Mouse (Mus musculus) CH12.LX (cell line): ENCODE data around the gene Btbd2. TPM values are rescaled to one million over a fixed set of nuclear protein-coding genes. Genes with fewer than 3 reads are reported as not detected.

Experiments
- DNase-seq: peaks from one replicate; pipeline ENCODE4 v3.0.0-alpha.2; 2013; ENCODE audit errors: extremely low read depth
- H3K27ac ChIP-seq: 2 replicates; pipeline ENCODE4 v1.5.1; 2012; ENCODE audit warnings: low read depth, mild to moderate bottlenecking, control low read depth, moderate library complexity; ENCODE audit not compliant: insufficient read depth
- H3K27me3 ChIP-seq: replicated peaks from 2 replicates; pipeline ENCODE3; 2012; ENCODE audit warnings: inconsistent platforms
- H3K36me3 ChIP-seq, 2 experiments: replicated peaks in 1 of 2; 2 replicates each; pipeline versions ENCODE3 to v1.6.1; 2012; ENCODE audit warnings: inconsistent platforms in 1 of 2, low read length in 1 of 2, mild to moderate bottlenecking in 1 of 2, mixed read lengths in 1 of 2, moderate library complexity in 1 of 2; ENCODE audit not compliant: control insufficient read depth in 1 of 2, insufficient read depth in 1 of 2
- H3K4me1 ChIP-seq, 2 experiments: 2 replicates each; pipeline ENCODE4 v1.6.1; 2012; ENCODE audit warnings: inconsistent platforms in 1 of 2, moderate library complexity in 1 of 2; ENCODE audit not compliant: insufficient read depth in 2 of 2, control insufficient read depth in 1 of 2
- H3K4me2 ChIP-seq: 2 replicates; pipeline ENCODE4 v1.6.1; 2012; ENCODE audit warnings: low read depth, mild to moderate bottlenecking, control low read depth; ENCODE audit not compliant: poor library complexity, insufficient read depth, severe bottlenecking
- H3K4me3 ChIP-seq, 3 experiments: fragments of 150-350 bp in 1 of 3; sonication (generic) in 1 of 3; replicated peaks in 1 of 3; 2 replicates each; pipeline versions ENCODE3 to v1.5.1; 2011 to 2012; ENCODE audit warnings: low read depth in 2 of 3, low read length in 2 of 3, mild to moderate bottlenecking in 2 of 3, moderate library complexity in 2 of 3, control low read depth in 1 of 3, improper control_type of control experiment in 1 of 3, inconsistent platforms in 1 of 3, mixed read lengths in 1 of 3; ENCODE audit not compliant: poor library complexity in 1 of 3
- H3K79me2 ChIP-seq: replicated peaks from 2 replicates; pipeline ENCODE4 v1.6.1; 2012; ENCODE audit warnings: mild to moderate bottlenecking, moderate library complexity; ENCODE audit not compliant: control insufficient read depth, poor library complexity, insufficient read depth, severe bottlenecking; ENCODE audit errors: extremely low read depth
- H3K9ac ChIP-seq: 2 replicates; pipeline ENCODE4 v1.6.1; 2012; ENCODE audit warnings: low read depth, mild to moderate bottlenecking, control low read depth, moderate library complexity; ENCODE audit not compliant: insufficient read depth
- H3K9me3 ChIP-seq: replicated peaks from 2 replicates; pipeline ENCODE3; 2012; ENCODE audit warnings: low read length, inconsistent platforms, mixed read lengths
- BHLHE40 ChIP-seq: IDR thresholded peaks from 2 replicates; pipeline ENCODE4 v1.6.1; 2011; ENCODE audit warnings: mild to moderate bottlenecking, low read depth, low read length, improper control_type of control experiment
- CHD1 ChIP-seq: IDR thresholded peaks from 2 replicates; pipeline ENCODE4 v1.6.1; 2012; ENCODE audit warnings: low read depth, low read length, improper control_type of control experiment, inconsistent platforms
- CHD2 ChIP-seq: IDR thresholded peaks from 2 replicates; pipeline ENCODE4 v1.6.1; 2011; ENCODE audit warnings: low read length, improper control_type of control experiment
- CTCF ChIP-seq, 2 experiments: IDR thresholded peaks in 1 of 2; conservative IDR thresholded peaks in 1 of 2; 2 replicates each; pipeline ENCODE4 v1.5.1; 2011 to 2012; ENCODE audit warnings: low read depth in 2 of 2, low read length in 2 of 2, improper control_type of control experiment in 1 of 2, inconsistent platforms in 1 of 2, mild to moderate bottlenecking in 1 of 2, moderate library complexity in 1 of 2
- E2F4 ChIP-seq: IDR thresholded peaks from 2 replicates; pipeline ENCODE4 v1.6.1; 2011; ENCODE audit warnings: low read depth, low read length, improper control_type of control experiment; ENCODE audit not compliant: insufficient replicate concordance
- ELF1 ChIP-seq: IDR thresholded peaks from 2 replicates; pipeline ENCODE4 v1.6.1; 2014; ENCODE audit warnings: low read depth, mild to moderate bottlenecking, inconsistent platforms, low read length, improper control_type of control experiment
- EP300 ChIP-seq: IDR thresholded peaks from 2 replicates; pipeline ENCODE4 v1.6.1; 2011; ENCODE audit warnings: low read length, improper control_type of control experiment
- GABPA ChIP-seq: IDR thresholded peaks from 2 replicates; pipeline ENCODE4 v1.6.1; 2012; ENCODE audit warnings: low read depth, low read length, improper control_type of control experiment, inconsistent platforms; ENCODE audit not compliant: insufficient replicate concordance
- IRF4 ChIP-seq: IDR thresholded peaks from 2 replicates; pipeline ENCODE4 v1.6.1; 2014; ENCODE audit warnings: low read depth, mild to moderate bottlenecking, inconsistent platforms, low read length, improper control_type of control experiment
- JUN ChIP-seq: IDR thresholded peaks from 2 replicates; pipeline ENCODE4 v1.6.1; 2011; ENCODE audit warnings: low read depth, mild to moderate bottlenecking, low read length, improper control_type of control experiment, moderate library complexity; ENCODE audit not compliant: insufficient read depth
- KAT2A ChIP-seq: IDR thresholded peaks from 2 replicates; pipeline ENCODE4 v1.6.1; 2012; ENCODE audit warnings: low read length, improper control_type of control experiment, inconsistent platforms; ENCODE audit not compliant: insufficient replicate concordance
- MAFK ChIP-seq: IDR thresholded peaks from 2 replicates; pipeline ENCODE4 v1.6.1; 2011; ENCODE audit warnings: low read length, improper control_type of control experiment; ENCODE audit not compliant: insufficient replicate concordance
- MAX ChIP-seq: IDR thresholded peaks from 2 replicates; pipeline ENCODE4 v1.6.1; 2011; ENCODE audit warnings: low read length, improper control_type of control experiment
- MAZ ChIP-seq: IDR thresholded peaks from 2 replicates; pipeline ENCODE4 v1.6.1; 2012; ENCODE audit warnings: low read depth, mild to moderate bottlenecking, inconsistent platforms, low read length, improper control_type of control experiment, moderate library complexity
- MEF2A ChIP-seq: IDR thresholded peaks from 2 replicates; pipeline ENCODE4 v1.6.1; 2014; ENCODE audit warnings: low read depth, mild to moderate bottlenecking, inconsistent platforms, low read length, improper control_type of control experiment, borderline replicate concordance
- MXI1 ChIP-seq: IDR thresholded peaks from 2 replicates; pipeline ENCODE4 v1.6.1; 2011; ENCODE audit warnings: mild to moderate bottlenecking, low read depth, low read length, improper control_type of control experiment
- NELFE ChIP-seq: IDR thresholded peaks from 2 replicates; pipeline ENCODE4 v1.6.1; 2011; ENCODE audit warnings: low read depth, low read length, improper control_type of control experiment
- NRF1 ChIP-seq: IDR thresholded peaks from 2 replicates; pipeline ENCODE4 v1.6.1; 2014; ENCODE audit warnings: low read depth, mild to moderate bottlenecking, inconsistent platforms, low read length, improper control_type of control experiment, moderate library complexity
- PAX5 ChIP-seq: IDR thresholded peaks from 2 replicates; pipeline ENCODE4 v1.6.1; 2012; ENCODE audit warnings: low read length, inconsistent platforms, mixed read lengths
- POLR2A ChIP-seq: IDR thresholded peaks from 2 replicates; pipeline ENCODE4 v1.6.1; 2011; ENCODE audit warnings: low read depth, mild to moderate bottlenecking, improper control_type of control experiment, low read length
- POLR2AphosphoS2 ChIP-seq: IDR thresholded peaks from 2 replicates; pipeline ENCODE4 v1.6.1; 2011; ENCODE audit warnings: low read depth, low read length, improper control_type of control experiment
- RAD21 ChIP-seq: IDR thresholded peaks from 2 replicates; pipeline ENCODE4 v1.6.1; 2011; ENCODE audit warnings: low read depth, mild to moderate bottlenecking, low read length, improper control_type of control experiment, moderate library complexity
- RCOR1 ChIP-seq: conservative IDR thresholded peaks from 2 replicates; pipeline ENCODE4 v1.6.1; 2012; ENCODE audit warnings: low read depth, mild to moderate bottlenecking, inconsistent platforms, low read length, improper control_type of control experiment
- SIN3A ChIP-seq: IDR thresholded peaks from 2 replicates; pipeline ENCODE4 v1.6.1; 2012; ENCODE audit warnings: low read length, improper control_type of control experiment, inconsistent platforms
- SMC3 ChIP-seq: IDR thresholded peaks from 2 replicates; pipeline ENCODE4 v1.6.1; 2011; ENCODE audit warnings: low read depth, low read length, improper control_type of control experiment
- TCF12 ChIP-seq: IDR thresholded peaks from 2 replicates; pipeline ENCODE4 v1.6.1; 2014; ENCODE audit warnings: low read depth, mild to moderate bottlenecking, inconsistent platforms, low read length, improper control_type of control experiment
- UBTF ChIP-seq: IDR thresholded peaks from 2 replicates; pipeline ENCODE4 v1.6.1; 2012; ENCODE audit warnings: low read depth, mild to moderate bottlenecking, inconsistent platforms, low read length, improper control_type of control experiment, moderate library complexity
- USF1 ChIP-seq: IDR thresholded peaks from 2 replicates; pipeline ENCODE4 v1.6.1; 2014; ENCODE audit warnings: low read depth, mild to moderate bottlenecking, inconsistent platforms, low read length, improper control_type of control experiment
- ZKSCAN1 ChIP-seq: IDR thresholded peaks from 2 replicates; pipeline ENCODE4 v1.6.1; 2012; ENCODE audit warnings: low read depth, inconsistent platforms, low read length, improper control_type of control experiment, borderline replicate concordance
- ZMIZ1 ChIP-seq: IDR thresholded peaks from 2 replicates; pipeline ENCODE4 v1.6.1; 2012; ENCODE audit warnings: low read depth, mild to moderate bottlenecking, inconsistent platforms, low read length, improper control_type of control experiment
- ZNF384 ChIP-seq: IDR thresholded peaks from 2 replicates; pipeline ENCODE4 v1.6.1; 2012; ENCODE audit warnings: low read depth, low read length, improper control_type of control experiment, inconsistent platforms
- dilution Hi-C: fragments of 300-500 bp; cut with MboI; formaldehyde crosslinking; loops from 2 replicates; pipeline ENCODE4 v1.14.3; 2020; ENCODE audit warnings: low sequenced_read_pairs; ENCODE audit not compliant: extremely low pct_unique_long_range_greater_than_20kb, extremely low pct_ligation_motif_present
- in situ Hi-C: fragments of 300-500 bp; cut with MboI; formaldehyde crosslinking; loops from 3 replicates; pipeline ENCODE4 v1.14.3; 2019; ENCODE audit warnings: low sequenced_read_pairs, low pct_ligation_motif_present, low pct_unique_long_range_greater_than_20kb, mixed read lengths
- polyA plus RNA-seq: library from polyadenylated mRNA; unstranded; fragments of >175 nt; gene quantifications from 2 replicates; pipeline ENCODE4 v1.2.1, GENCODE M21; 2012; ENCODE audit warnings: low read depth; ENCODE audit not compliant: insufficient read length
- total RNA-seq, 2 experiments: library from RNA; depleted of rRNA; stranded (reverse); fragments of 300-350 nt in 1 of 2; fragments of >200 nt in 1 of 2; gene quantifications; 2 replicates each; pipeline ENCODE4 v1.2.3; 2012 to 2014

Btbd2 gene
- total and polyA plus RNA-seq, 3 experiments = 11.1 to 26.2 (median 19.4) TPM

DNA sequence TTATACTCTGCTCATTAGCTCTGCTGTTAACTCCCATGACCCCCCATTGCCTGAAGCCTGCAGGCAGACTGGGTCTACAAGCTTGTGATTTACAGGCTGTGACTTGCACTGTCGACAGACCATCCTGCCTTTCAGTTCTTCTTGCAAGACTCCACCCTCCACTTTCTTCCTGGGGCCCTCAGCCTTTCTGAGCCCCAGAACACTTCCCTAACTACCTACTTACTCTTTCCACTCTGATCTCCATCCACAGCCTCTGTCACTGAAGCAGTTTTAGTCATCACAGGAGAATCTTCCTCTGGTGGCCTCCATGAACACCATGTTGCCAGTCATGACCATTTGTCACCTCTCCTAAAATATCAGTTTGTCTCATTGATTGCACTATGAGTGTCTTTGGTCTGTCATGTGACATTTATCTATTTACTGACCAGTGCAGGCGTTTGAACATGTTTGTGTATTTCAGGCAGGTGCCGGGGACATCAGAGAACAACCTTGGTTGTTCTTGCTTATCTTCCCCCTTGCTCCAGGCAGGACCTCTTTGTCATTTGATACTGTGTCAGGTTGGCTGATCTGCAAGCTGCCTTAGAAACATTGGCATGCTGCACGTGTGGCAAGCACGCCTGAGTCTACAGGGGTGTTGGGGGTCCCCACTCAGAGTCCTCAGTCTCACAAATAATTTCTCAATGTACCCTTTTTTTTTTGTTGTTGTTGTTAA lies 6.8 kb upstream of the Btbd2 start (continued):
- TF ChIP-seq TCF12 (peak; percentile 24; the same call in 1 of the 2 replicates), KAT2A (no peak), JUN (peak; percentile 84), POLR2A (peak; percentile 62; the same call in 1 of the 2 replicates), IRF4 (peak; percentile 82), MAZ (no peak)

DNA sequence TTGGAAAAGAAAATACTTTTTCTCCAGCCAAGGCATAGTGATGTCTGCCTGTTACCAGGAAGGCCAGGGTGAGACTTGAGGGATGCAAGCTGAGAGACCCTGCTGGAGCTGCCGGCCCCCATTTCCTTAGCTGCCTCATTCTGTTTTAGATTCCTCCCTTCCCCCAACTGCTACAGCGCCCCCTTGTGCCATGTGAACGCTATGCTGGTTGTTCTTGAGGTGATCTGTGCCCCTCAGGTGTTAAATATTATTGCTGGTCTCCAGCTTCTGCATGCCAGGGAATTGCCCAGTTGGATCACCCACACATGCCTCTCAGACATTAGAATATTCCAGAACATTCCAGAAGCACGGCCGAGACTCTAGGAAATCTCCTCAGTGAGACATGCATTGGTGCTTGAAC lies 4.3 kb upstream of the Btbd2 start:
- dilution Hi-C loops = no loop called here

More for the DNA sequence above, 4.3 kb upstream of the Btbd2 start:
- Histone ChIP-seq H3K79me2 (no peaks in the 10 kb centered on the region), H3K36me3 (peaks cover 7 to 10% of the 10 kb centered on the region in 2 experiments), H3K4me1 (peaks cover 20 to 73% of the 10 kb centered on the region in 2 experiments), H3K27me3 (no peaks in the 10 kb centered on the region), H3K9ac (no peak overlapping the region), H3K9me3 (no peaks in the 10 kb centered on the region), H3K4me3 (no peak overlapping the region), H3K4me2 (no peak overlapping the region), H3K27ac (no peak overlapping the region)
- in situ Hi-C loops = no loop called here
- DNase-seq = peak; percentile 67
- TF ChIP-seq E2F4 = no peak
- peak; percentile 13 for TF ChIP-seq RAD21
- TF ChIP-seq PAX5 = no peak
- TF ChIP-seq MXI1 = no peak; the same call in 1 of the 2 replicates
- no peak for TF ChIP-seq JUN
- TF ChIP-seq NELFE = no peak
- TF ChIP-seq MAX = no peak
- TF ChIP-seq ZKSCAN1 = no peak
- no peak for TF ChIP-seq IRF4
- no peak for TF ChIP-seq MEF2A
- peak; percentile 81 for TF ChIP-seq CHD2
- no peak for TF ChIP-seq ZNF384
- TF ChIP-seq TCF12 = no peak
- TF ChIP-seq KAT2A = no peak
- no peak for TF ChIP-seq ZMIZ1
- no peak for TF ChIP-seq POLR2A
- TF ChIP-seq UBTF = no peak
- TF ChIP-seq EP300 = no peak
- TF ChIP-seq SIN3A = no peak
- TF ChIP-seq NRF1 = no peak
- no peak for TF ChIP-seq MAFK
- TF ChIP-seq POLR2AphosphoS2 = no peak
- no peak for TF ChIP-seq USF1
- TF ChIP-seq MAZ = no peak
- peak; percentile 43 for TF ChIP-seq SMC3
- TF ChIP-seq RCOR1 = no peak
- 0 out of 2 replicates have a peak, but pooled peaks have one; percentile 13 for TF ChIP-seq BHLHE40
- peak; percentile 9; the same call in 1 of the 2 replicates for TF ChIP-seq ELF1
- peak; percentile 43 to 79; a peak in 3 of 4 replicates for TF ChIP-seq CTCF (conservative IDR thresholded peaks at IDR 0.05 in 1 of 2, IDR thresholded peaks at IDR 0.05 in 1 of 2; ENCODE audit: low read depth in 2 of 2, low read length in 2 of 2)
- no peak for TF ChIP-seq GABPA
- TF ChIP-seq CHD1 = no peak
